ENCODE assay signal across 16 mouse cellular contexts in genomic region chr16:9671222-9671621, GRCm38 (mm10).
DNase-seq lines count a peak whose midpoint lies in the region; ATAC-seq and TF ChIP-seq lines count a peak whose summit lies in the region.
"Had no signal": no experiment of that assay in that cellular context is flagged by ENCODE, and none has a peak within 500 bp of the region (broad histone marks: within the 10 kb centered on the region; RNA-seq: fewer than 3 reads in every experiment).

No protein-coding gene starts in this region.

- H3K9ac ChIP-seq in heart, embryonic 13.5 days, result no peak overlapping the region
- no peak overlapping the region for H3K9ac ChIP-seq in lung, embryonic 16.5 days (ENCODE audit: low read length)
- H3K9ac ChIP-seq: embryonic facial prominence, embryonic 13.5 days; forebrain, embryonic 13.5 days; forebrain, postnatal 0 days; hindbrain, embryonic 12.5 days had no signal

- H3K4me3 ChIP-seq in heart, embryonic 13.5 days, result no peak overlapping the region
- H3K4me3 ChIP-seq in left cerebral cortex, adult 2 months, result no peak overlapping the region
- H3K4me3 ChIP-seq in lung, embryonic 16.5 days (ENCODE audit: low read length), result no peak overlapping the region
- H3K4me3 ChIP-seq in thymus, adult 2 months (ENCODE audit: control insufficient read depth, insufficient read depth, low read length), result no peak overlapping the region
- H3K4me3 ChIP-seq: embryonic facial prominence, embryonic 13.5 days; forebrain, embryonic 13.5 days; heart, embryonic 10.5 days; hindbrain, embryonic 12.5 days had no signal

- DNase-seq in heart, adult 9 months (ENCODE audit: low spot score in 2 of 2), result no peak
- DNase-seq in left cerebral cortex, adult 2 months (ENCODE audit: extremely low spot score in 1 of 2, low spot score in 2 of 2), result no peak
- no peak for DNase-seq in left cerebral cortex, adult 9 months (ENCODE audit: low spot score in 2 of 2)
- DNase-seq in lung, postnatal 14 days, result peak; percentile 39
- DNase-seq in thymus, adult 2 months, result no peak
- DNase-seq: adrenal gland, postnatal 10 days; cerebellum, postnatal 25 days; gastrocnemius, postnatal 25 days had no signal

- 0 out of 2 replicates have a peak overlapping the region, but pooled peaks have one; percentile 18 for H3K4me2 ChIP-seq in heart, embryonic 13.5 days
- H3K4me2 ChIP-seq in lung, embryonic 16.5 days (ENCODE audit: low read depth, low read length), result no peak overlapping the region
- H3K4me2 ChIP-seq: embryonic facial prominence, embryonic 13.5 days; forebrain, embryonic 13.5 days; hindbrain, embryonic 12.5 days had no signal

- intact Hi-C loops in left cerebral cortex, adult 2 months (cut with DNase I), result loop anchor here (5.0 kb wide), 1 partner anchor 321 kb away; no protein-coding TSS in a partner anchor

- WGBS in heart, embryonic 13.5 days, result 56% methylated on average over 1 of the region's 1 CpGs
- WGBS in lung, embryonic 16.5 days, result 54% methylated on average over 1 of the region's 1 CpGs
- WGBS in thymus, adult 2 months, result 94% methylated on average over 1 of the region's 1 CpGs

- H3K9me3 ChIP-seq in heart, embryonic 13.5 days, result no peaks in the 10 kb centered on the region
- no peaks in the 10 kb centered on the region for H3K9me3 ChIP-seq in lung, embryonic 16.5 days (ENCODE audit: control insufficient read depth, low read length)
- H3K9me3 ChIP-seq: embryonic facial prominence, embryonic 13.5 days; forebrain, embryonic 13.5 days; heart, embryonic 10.5 days; hindbrain, embryonic 12.5 days had no signal

- TF ChIP-seq CTCF in left cerebral cortex, adult 2 months (IDR thresholded peaks at IDR 0.05), result no peak
- no peak for TF ChIP-seq CTCF in thymus, adult 2 months (IDR thresholded peaks at IDR 0.05; ENCODE audit: borderline replicate concordance, control insufficient read depth, extremely low read depth, insufficient read depth, low read length, poor library complexity)

- no peaks in the 10 kb centered on the region for H3K36me3 ChIP-seq in heart, embryonic 13.5 days
- H3K36me3 ChIP-seq in lung, embryonic 16.5 days (ENCODE audit: control insufficient read depth, insufficient read depth, low read length), result no peaks in the 10 kb centered on the region
- no peaks in the 10 kb centered on the region for H3K36me3 ChIP-seq in thymus, adult 2 months (ENCODE audit: control insufficient read depth, insufficient read depth, low read length)
- H3K36me3 ChIP-seq: embryonic facial prominence, embryonic 13.5 days; heart, embryonic 10.5 days; hindbrain, embryonic 12.5 days had no signal

- no peak for ATAC-seq in heart, embryonic 13.5 days (ENCODE audit: extremely low read depth, insufficient number of reproducible peaks, low FRiP score, low TSS enrichment)
- ATAC-seq in lung, embryonic 16.5 days (ENCODE audit: low read depth), result peak; percentile 76
- ATAC-seq in erythroblast, adult 5-6 weeks (replicated peaks; ENCODE audit: low FRiP score, poor library complexity, severe bottlenecking), result no peak
- ATAC-seq: forebrain, embryonic 13.5 days had no signal

- peak overlapping the region; percentile 59 for H3K27ac ChIP-seq in heart, embryonic 13.5 days (replicated peaks)
- peak overlapping the region; percentile 71 for H3K27ac ChIP-seq in left cerebral cortex, adult 2 months
- no peak overlapping the region for H3K27ac ChIP-seq in lung, embryonic 16.5 days (ENCODE audit: low read length)
- H3K27ac ChIP-seq in thymus, adult 2 months (ENCODE audit: control insufficient read depth, insufficient read depth, low read length), result no peak overlapping the region
- H3K27ac ChIP-seq: embryonic facial prominence, embryonic 13.5 days; forebrain, embryonic 13.5 days had no signal

- H3K27me3 ChIP-seq in heart, embryonic 13.5 days (replicated peaks), result no peaks in the 10 kb centered on the region
- no peaks in the 10 kb centered on the region for H3K27me3 ChIP-seq in lung, embryonic 16.5 days (ENCODE audit: control insufficient read depth, insufficient read depth, low read depth, low read length)
- no peaks in the 10 kb centered on the region for H3K27me3 ChIP-seq in thymus, adult 2 months (ENCODE audit: control insufficient read depth, insufficient read depth, low read length)
- H3K27me3 ChIP-seq: embryonic facial prominence, embryonic 13.5 days; forebrain, embryonic 13.5 days; hindbrain, embryonic 12.5 days had no signal

- H3K4me1 ChIP-seq in heart, embryonic 13.5 days, result peaks cover 21% of the 10 kb centered on the region
- no peaks in the 10 kb centered on the region for H3K4me1 ChIP-seq in lung, embryonic 16.5 days (replicated peaks; ENCODE audit: control insufficient read depth, insufficient read depth, low read length)
- H3K4me1 ChIP-seq in thymus, adult 2 months (replicated peaks; ENCODE audit: control insufficient read depth, insufficient read depth, low read length), result no peaks in the 10 kb centered on the region
- H3K4me1 ChIP-seq: embryonic facial prominence, embryonic 13.5 days had no signal

- no peak for TF ChIP-seq POLR2A in thymus, adult 2 months (IDR thresholded peaks at IDR 0.05; ENCODE audit: control insufficient read depth, extremely low read depth, insufficient read depth, low read length, poor library complexity)

Comparison
In these comparisons a context has a peak if more than half of its experiments do, and no peak if none do; other contexts are left out.
1. H3K27ac ChIP-seq: peak in heart, embryonic 13.5 days (single experiment) and left cerebral cortex, adult 2 months (single experiment); none in lung, embryonic 16.5 days (single experiment) and thymus, adult 2 months (single experiment).